Mouse (Mus musculus) yolk sac, embryonic 10.5 days (tissue): ENCODE data around the gene Gm17304.

ENCODE experiments used
- DNase-seq: peaks from one replicate; pipeline ENCODE4 v3.0.0-alpha.2; 2017; ENCODE audit warnings: low spot score

Gene Gm17304

GRCm38 (mm10) chr5:106608798-106609197 lies at the start of gene Gm17304:
TSS of gene Gm17304 (plus strand) at chr5:106609098.
- no peak for DNase-seq

- no peak for DNase-seq
Measured at GRCm38 (mm10) chr5:106560631-106561498, 48.0 kb upstream of the Gm17304 start.

GRCm38 (mm10) chr5:106561499-106561822 lies 47.4 kb upstream of the Gm17304 start:
- DNase-seq, result no peak

- DNase-seq, result no peak
Measured at GRCm38 (mm10) chr5:106566025-106566424, 42.9 kb upstream of the Gm17304 start.

GRCm38 (mm10) chr5:106573742-106574559 lies 34.9 kb upstream of the Gm17304 start:
- no peak for DNase-seq

- peak; percentile 80 for DNase-seq
Measured at GRCm38 (mm10) chr5:106574560-106574946, 34.3 kb upstream of the Gm17304 start.

GRCm38 (mm10) chr5:106575098-106575497 lies 33.8 kb upstream of the Gm17304 start:
- DNase-seq, result no peak

GRCm38 (mm10) chr5:106577237-106577888 lies 31.5 kb upstream of the Gm17304 start:
- DNase-seq, result no peak

- DNase-seq, result no peak
Measured at GRCm38 (mm10) chr5:106580943-106581342, 28.0 kb upstream of the Gm17304 start.

- no peak for DNase-seq
Measured at GRCm38 (mm10) chr5:106589006-106589405, 19.9 kb upstream of the Gm17304 start.

GRCm38 (mm10) chr5:106589670-106590069 lies 19.2 kb upstream of the Gm17304 start:
- no peak for DNase-seq

- DNase-seq, result no peak
Measured at GRCm38 (mm10) chr5:106590686-106591085, 18.2 kb upstream of the Gm17304 start.

- DNase-seq, result no peak
Measured at GRCm38 (mm10) chr5:106594388-106594787, 14.5 kb upstream of the Gm17304 start.

GRCm38 (mm10) chr5:106597472-106597871 lies 11.4 kb upstream of the Gm17304 start:
- no peak for DNase-seq

- no peak for DNase-seq
Measured at GRCm38 (mm10) chr5:106599482-106599881, 9.4 kb upstream of the Gm17304 start.

GRCm38 (mm10) chr5:106604381-106604780 lies 4.5 kb upstream of the Gm17304 start:
- no peak for DNase-seq

- no peak for DNase-seq
Measured at GRCm38 (mm10) chr5:106605096-106605495, 3.8 kb upstream of the Gm17304 start.

- no peak for DNase-seq
Measured at GRCm38 (mm10) chr5:106607081-106607480, 1.8 kb upstream of the Gm17304 start.

- DNase-seq, result peak; percentile 6
Measured at GRCm38 (mm10) chr5:106612151-106612550, 3.3 kb downstream of the Gm17304 start.

- DNase-seq, result no peak
Measured at GRCm38 (mm10) chr5:106614570-106614969, 5.7 kb downstream of the Gm17304 start.

- DNase-seq, result no peak
Measured at GRCm38 (mm10) chr5:106615006-106615405, 6.1 kb downstream of the Gm17304 start.

- DNase-seq, result no peak
Measured at GRCm38 (mm10) chr5:106620446-106620845, 11.5 kb downstream of the Gm17304 start.

- DNase-seq, result no peak
Measured at GRCm38 (mm10) chr5:106622193-106622592, 13.3 kb downstream of the Gm17304 start.
